Mouse (Mus musculus) kidney, postnatal 4 days (tissue): ENCODE measurements around the gene Inha.

Experiments
- DNase-seq, 2 experiments: peaks; one replicate each; pipeline ENCODE4 v3.0.0; 2021; ENCODE audit warnings: mixed read lengths in 2 of 2

Gene Inha

GRCm38 (mm10) chr1:75507006-75507405 lies at the start of gene Inha:
Gene Inha, plus strand, starts transcription at chr1:75507077.
- no peak for DNase-seq

- DNase-seq = no peak
These were observed 49.2 kb upstream of the Inha start for GRCm38 (mm10) chr1:75457710-75458024.

GRCm38 (mm10) chr1:75458025-75458788 lies 48.7 kb upstream of the Inha start:
- peak; percentile 71 to 79 for DNase-seq

- DNase-seq = peak; percentile 66 to 81
These were observed 47.8 kb upstream of the Inha start for GRCm38 (mm10) chr1:75458789-75459684.

- DNase-seq = no peak
These were observed 46.6 kb upstream of the Inha start for GRCm38 (mm10) chr1:75460297-75460696.

- DNase-seq = no peak
These were observed 44.2 kb upstream of the Inha start for GRCm38 (mm10) chr1:75462636-75463035.

- DNase-seq = no peak
These were observed 43.1 kb upstream of the Inha start for GRCm38 (mm10) chr1:75463652-75464204.

- peak; percentile 87 to 90 for DNase-seq
These were observed 39.5 kb upstream of the Inha start for GRCm38 (mm10) chr1:75467215-75467927.

- no peak for DNase-seq
These were observed 37.5 kb upstream of the Inha start for GRCm38 (mm10) chr1:75469287-75469825.

GRCm38 (mm10) chr1:75476441-75476840 lies 30.4 kb upstream of the Inha start:
- no peak for DNase-seq

GRCm38 (mm10) chr1:75477264-75477965 lies 29.5 kb upstream of the Inha start:
- peak; percentile 93 to 95 for DNase-seq

GRCm38 (mm10) chr1:75477966-75478290 lies 28.9 kb upstream of the Inha start:
- no peak for DNase-seq

- DNase-seq = peak; percentile 68 to 76
These were observed 28.4 kb upstream of the Inha start for GRCm38 (mm10) chr1:75478497-75478896.

GRCm38 (mm10) chr1:75478916-75479634 lies 27.8 kb upstream of the Inha start, which contains the start of the genes Chpf and Tmem198:
Gene Chpf, minus strand, starts transcription at chr1:75479307.
Gene Tmem198, plus strand, starts transcription at chr1:75479532.
- DNase-seq = peak; percentile 98

- no peak for DNase-seq
These were observed 27.3 kb upstream of the Inha start for GRCm38 (mm10) chr1:75479635-75479989.

- no peak for DNase-seq
These were observed 26.8 kb upstream of the Inha start for GRCm38 (mm10) chr1:75480036-75480435.

- DNase-seq = no peak
These were observed 26.1 kb upstream of the Inha start for GRCm38 (mm10) chr1:75480735-75481134.

GRCm38 (mm10) chr1:75486561-75486960 lies 20.3 kb upstream of the Inha start:
- DNase-seq = peak in 1 of 2 experiments; percentile 30

- peak in 1 of 2 experiments; percentile 31 for DNase-seq
These were observed 19.9 kb upstream of the Inha start for GRCm38 (mm10) chr1:75487040-75487404.

GRCm38 (mm10) chr1:75487405-75488161 lies 19.3 kb upstream of the Inha start:
- DNase-seq = peak; percentile 81 to 87
